Mouse (Mus musculus): ENCODE measurements around the gene Taf7l.

Taf7l gene

GRCm38 (mm10) chrX:134476290-134476689 lies at the start of gene Taf7l:
TSS of gene Taf7l (minus strand) at chrX:134476490.
- DNase-seq: no peak

DNA sequence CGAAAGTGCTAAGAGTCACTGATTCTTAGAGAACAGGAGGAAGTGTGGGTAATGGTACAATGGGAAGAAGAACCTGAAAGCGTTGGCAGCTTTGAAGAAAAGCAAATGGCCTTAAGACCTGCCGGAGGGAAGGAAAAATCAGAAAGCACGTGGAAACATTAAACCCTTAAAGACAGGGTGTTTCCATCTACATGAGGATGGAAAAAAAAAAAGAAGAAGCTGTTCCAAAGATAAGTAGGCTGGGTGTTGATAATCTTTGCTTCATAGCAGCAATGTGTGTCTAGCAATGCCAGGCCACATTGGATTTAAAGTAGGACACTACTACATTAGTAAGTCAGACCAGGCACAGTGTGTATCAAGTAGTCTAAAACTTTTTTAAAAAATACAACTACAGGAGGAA lies 49.0 kb upstream of the Taf7l start:
- DNase-seq: no peak

GRCm38 (mm10) chrX:134523772-134524171 lies 47.5 kb upstream of the Taf7l start:
- DNase-seq: no peak

DNA sequence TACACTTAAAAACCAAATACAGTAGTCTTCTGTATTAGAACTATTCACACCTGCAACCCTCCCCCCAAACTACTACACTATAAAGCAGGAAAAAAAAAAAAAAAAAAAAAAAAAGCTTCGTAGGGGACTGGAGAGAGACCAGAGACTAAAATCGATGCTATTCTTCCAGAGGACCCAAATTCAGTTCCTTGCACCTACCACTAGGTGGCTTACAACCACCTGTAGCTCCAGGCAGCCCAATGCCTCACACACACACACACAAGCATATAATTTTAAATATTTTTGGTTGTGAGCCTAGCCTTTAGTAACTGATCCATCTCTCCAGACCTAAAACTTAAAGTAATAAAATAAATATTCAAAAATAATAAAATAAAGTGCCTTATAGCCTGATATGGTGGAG lies 33.2 kb upstream of the Taf7l start:
- DNase-seq: peak; percentile 2

GRCm38 (mm10) chrX:134507977-134508376 lies 31.7 kb upstream of the Taf7l start:
- no peak for DNase-seq

GRCm38 (mm10) chrX:134500651-134501050 lies 24.4 kb upstream of the Taf7l start:
- DNase-seq: no peak

DNA sequence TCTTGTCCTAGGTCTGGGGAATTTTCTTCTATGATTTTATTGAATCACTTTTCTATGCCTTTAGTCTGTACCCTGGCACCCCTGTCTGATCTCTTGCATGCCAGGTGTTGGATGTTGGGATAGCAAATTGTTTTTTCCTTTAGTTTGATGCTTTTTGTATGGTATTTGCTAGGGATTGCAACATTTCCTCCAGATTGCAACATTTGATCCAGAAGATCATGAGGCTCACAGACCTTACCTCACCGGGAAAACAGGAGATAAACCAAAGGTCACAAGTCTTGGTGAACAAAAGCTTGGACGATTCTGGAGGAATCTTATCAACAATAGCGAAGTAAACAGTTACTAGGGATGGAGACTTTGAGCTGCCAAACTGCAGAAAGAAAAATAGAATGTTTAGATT lies 5.4 kb upstream of the Taf7l start:
- DNase-seq: no peak

GRCm38 (mm10) chrX:134474988-134475710 lies 1.1 kb downstream of the Taf7l start:
- peak; percentile 37 for DNase-seq

DNA sequence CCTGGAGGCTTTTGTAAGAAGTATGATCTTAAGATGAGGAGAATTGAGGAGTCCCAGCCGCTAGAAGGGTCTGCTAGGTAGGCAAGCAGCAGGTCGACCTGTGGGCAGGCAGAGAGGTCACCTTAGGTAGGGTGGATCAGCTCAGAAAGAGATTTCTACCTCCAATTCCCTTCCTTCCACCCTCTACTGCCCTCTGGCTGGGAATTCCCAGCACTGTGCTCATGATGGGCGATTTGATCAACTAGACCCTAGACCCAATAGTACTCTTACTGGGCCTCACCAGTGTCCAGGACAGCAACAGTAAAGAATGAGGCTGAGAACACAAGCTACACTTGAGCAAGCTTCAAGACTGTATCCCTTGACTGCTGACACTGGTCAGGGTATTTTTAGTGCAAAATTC lies 49.0 kb downstream of the Taf7l start:
- DNase-seq: no peak

DNA sequence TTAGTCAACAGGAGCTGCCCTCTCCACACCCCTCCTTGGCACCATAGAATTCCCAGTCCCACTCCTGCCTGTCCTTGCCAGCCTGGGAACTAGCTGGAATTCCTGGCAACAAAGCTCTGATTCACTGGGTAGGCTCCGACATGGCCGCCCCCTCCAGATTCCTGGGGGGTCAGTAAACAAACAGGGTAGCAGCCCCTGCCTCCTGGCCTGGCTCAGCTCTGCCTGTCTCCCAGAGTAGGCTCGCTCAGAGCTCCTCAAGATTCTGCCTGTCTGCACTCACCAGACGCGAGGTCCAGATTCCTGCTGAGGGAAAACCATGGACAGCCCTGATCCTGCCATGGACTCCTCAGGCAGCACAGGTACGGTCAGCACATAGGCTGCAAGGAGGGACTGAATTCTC lies 49.5 kb downstream of the Taf7l start:
- DNase-seq: no peak

- DNase-seq: no peak
Measured at GRCm38 (mm10) chrX:134425798-134426197, 50.5 kb downstream of the Taf7l start.

DNA sequence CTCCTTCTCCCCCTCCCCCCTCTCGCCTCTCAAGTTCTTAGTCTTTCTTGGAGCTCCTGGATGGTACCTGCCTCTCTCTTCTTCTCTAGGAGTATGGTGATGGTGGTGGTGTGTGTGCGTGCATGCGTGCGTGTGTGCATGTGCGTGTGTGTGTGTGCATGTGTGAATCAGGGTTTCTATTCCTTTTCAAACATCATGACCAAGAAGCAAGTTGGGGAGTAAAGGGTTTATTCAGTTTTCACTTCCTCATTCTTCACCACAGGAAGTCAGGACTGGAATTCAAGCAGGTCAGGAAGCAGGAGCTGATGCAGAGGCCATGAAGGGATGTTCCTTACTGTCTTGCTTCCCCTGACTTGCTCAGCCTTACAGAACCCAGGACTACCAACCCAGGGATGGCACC lies 52.0 kb downstream of the Taf7l start:
- DNase-seq: no peak

DNA sequence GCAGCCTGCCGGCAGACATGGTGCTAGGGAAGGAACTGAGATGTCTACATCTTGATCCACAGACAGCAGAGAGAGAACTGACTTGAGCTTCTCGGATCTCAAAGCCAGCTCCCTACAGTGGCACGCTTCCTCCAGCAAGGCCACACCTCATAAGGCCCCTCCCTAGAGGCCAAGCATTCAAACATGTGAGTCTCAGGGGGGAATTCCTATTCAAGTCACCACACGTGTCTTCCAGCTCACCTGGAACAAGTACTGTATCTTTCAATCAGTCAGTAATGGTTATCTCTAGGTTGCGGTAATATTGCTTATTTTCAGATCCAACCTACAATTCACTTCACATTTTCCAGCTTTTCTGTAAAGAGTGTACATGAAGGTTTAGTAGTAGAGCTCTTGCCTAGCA lies 56.2 kb downstream of the Taf7l start:
- DNase-seq: no peak

DNA sequence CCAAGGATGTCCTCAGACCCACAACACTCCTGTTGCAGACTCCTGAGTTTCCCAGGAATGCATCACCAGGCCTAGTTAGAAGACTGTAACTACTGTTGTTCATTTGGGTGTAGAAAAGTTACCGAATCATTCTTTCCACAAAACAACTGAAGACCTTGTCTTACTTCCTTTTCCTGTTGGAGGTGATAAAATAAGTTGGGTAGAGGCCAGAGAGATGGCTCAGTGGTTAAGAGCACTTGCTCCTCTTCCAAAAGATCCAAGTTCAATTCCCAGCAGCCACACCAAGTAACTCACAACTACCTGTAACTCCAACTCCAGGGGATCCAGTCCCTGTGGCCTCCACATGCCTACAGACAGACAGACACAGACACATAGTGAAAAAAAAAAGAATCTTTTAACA lies 64.2 kb downstream of the Taf7l start:
- DNase-seq: no peak
